Mouse (Mus musculus) urinary bladder, postnatal 0 days (tissue): ENCODE measurements around the gene Gm2974. TPM values are rescaled to one million over a fixed set of nuclear protein-coding genes. Genes with fewer than 3 reads are reported as not detected.

Experiments used
- polyA plus RNA-seq: library from polyadenylated mRNA; unstranded; fragments of >200 nt; fragmentation: Nextera tagmentation; extraction: Ambion mirVana; gene quantifications from 2 replicates; pipeline ENCODE4 v1.2.1, GENCODE M21; 2015

Gm2974 gene
- not detected in 2 replicates for polyA plus RNA-seq

DNA sequence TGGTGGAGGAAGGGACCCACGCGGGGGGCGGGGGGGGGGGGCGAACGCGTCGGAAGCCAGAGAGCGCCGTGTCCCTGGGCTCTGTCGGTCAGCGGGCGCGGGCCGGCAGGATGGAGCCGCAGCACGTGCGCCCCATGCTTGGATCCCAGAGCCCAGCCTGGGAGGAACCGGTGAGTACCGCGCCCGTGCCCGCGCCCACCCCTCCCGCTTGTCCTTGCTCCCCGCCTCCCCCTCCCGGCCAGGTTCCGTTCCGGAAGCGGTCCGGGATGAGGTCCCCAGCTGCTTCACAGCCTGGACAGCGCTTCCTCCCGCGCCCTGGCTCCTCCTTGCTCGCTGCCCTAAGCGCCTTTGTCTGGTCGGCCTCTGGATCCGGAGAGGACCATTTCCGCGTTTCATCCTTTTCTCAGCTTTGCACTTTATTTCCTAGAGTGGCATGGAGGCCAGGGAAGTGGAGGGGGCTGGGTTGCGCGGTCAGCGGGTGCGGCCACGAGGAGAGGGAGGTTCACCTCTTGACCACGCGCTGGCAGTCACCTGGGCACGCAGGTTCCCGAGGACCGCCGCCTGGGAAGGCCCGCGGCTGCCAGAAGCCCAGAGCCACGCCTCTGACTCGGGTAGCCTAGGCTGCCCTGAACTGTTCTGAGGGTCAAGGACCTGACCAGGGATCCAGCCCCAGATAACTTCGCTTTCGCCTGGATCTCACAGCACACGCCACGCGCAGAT, at the start of gene Gm2974:
Gm2974 (plus strand) TSS at position 86 of the 720 bp plus-strand sequence.

DNA sequence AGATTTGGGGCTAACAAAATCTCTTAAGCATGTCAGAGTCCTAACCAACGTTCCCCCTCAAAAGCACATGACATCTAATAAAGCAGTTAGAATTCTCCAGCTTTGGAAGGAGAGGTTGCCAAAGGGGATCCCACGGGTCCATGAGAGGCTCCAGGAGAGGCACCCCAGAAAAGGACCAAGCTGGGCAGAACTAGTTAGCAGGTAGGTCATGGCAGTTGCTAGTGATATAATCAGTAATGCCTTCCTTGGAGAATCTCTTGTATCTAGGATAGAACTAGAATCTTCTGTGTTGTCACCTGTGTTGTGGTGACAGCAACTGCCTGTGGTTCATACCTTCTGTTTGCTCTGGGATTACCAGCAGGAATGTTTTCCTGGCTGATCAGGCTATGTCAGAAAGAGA, 17.6 kb upstream of the Gm2974 start, which contains the start of gene Gm3127:
Gm3127 (plus strand) TSS at position 301 of the 400 bp plus-strand sequence.

DNA sequence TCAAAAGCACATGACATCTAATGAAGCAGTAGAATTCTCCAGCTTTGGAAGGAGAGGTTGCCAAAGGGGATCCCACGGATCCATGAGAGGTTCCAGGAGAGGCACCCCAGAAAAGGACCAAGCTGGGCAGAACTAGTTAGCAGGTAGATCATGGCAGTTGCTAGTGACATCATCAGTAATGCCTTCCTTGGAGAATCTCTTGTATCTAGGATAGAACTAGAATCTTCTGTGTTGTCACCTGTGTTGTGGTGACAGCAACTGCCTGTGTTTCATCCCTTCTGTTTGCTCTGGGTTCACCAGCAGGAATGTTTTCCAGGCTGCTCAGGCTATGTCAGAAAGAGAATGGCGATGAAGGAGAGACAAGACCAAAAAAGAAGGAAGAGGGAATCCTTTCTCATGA, 67.0 kb downstream of the Gm2974 start, which contains the start of gene Gm3138:
Gm3138 (plus strand) TSS at position 301 of the 400 bp plus-strand sequence.

Other genes with a start within 250 kb of the Gm2974 start
- gene Gm3095, start 219.0 kb upstream of the Gm2974 start, polyA plus RNA-seq: 0.17 TPM in 1 of 2 replicates, not detected in the other
- gene Gm3099, start 184.2 kb upstream of the Gm2974 start, polyA plus RNA-seq: not detected in 2 replicates
- 0.13 and 0.40 TPM in 2 replicates for gene Gm5796, start 158.6 kb upstream of the Gm2974 start, polyA plus RNA-seq
- gene Gm3115, start 98.5 kb upstream of the Gm2974 start, polyA plus RNA-seq: not detected in 2 replicates
- gene Gm8108, start 72.0 kb upstream of the Gm2974 start, polyA plus RNA-seq: 1.3 and 2.2 TPM in 2 replicates
- not detected in 2 replicates for gene Gm3127, start 17.5 kb upstream of the Gm2974 start, polyA plus RNA-seq
- not detected in 2 replicates for gene Gm3138, start 67.1 kb downstream of the Gm2974 start, polyA plus RNA-seq
- not detected in 2 replicates for gene Gm3149, start 134.7 kb downstream of the Gm2974 start, polyA plus RNA-seq
- gene 2610042L04Rik, start 152.2 kb downstream of the Gm2974 start, polyA plus RNA-seq: not detected in 2 replicates
- gene Gm3159, start 214.9 kb downstream of the Gm2974 start, polyA plus RNA-seq: not detected in 2 replicates
- 0.68 and 0.83 TPM in 2 replicates for gene Gm3164, start 232.9 kb downstream of the Gm2974 start, polyA plus RNA-seq
- gene Gm3173, start 248.4 kb downstream of the Gm2974 start, polyA plus RNA-seq: not detected in 2 replicates